ENCODE assay signal across 24 mouse cellular contexts in the genomic region with DNA sequence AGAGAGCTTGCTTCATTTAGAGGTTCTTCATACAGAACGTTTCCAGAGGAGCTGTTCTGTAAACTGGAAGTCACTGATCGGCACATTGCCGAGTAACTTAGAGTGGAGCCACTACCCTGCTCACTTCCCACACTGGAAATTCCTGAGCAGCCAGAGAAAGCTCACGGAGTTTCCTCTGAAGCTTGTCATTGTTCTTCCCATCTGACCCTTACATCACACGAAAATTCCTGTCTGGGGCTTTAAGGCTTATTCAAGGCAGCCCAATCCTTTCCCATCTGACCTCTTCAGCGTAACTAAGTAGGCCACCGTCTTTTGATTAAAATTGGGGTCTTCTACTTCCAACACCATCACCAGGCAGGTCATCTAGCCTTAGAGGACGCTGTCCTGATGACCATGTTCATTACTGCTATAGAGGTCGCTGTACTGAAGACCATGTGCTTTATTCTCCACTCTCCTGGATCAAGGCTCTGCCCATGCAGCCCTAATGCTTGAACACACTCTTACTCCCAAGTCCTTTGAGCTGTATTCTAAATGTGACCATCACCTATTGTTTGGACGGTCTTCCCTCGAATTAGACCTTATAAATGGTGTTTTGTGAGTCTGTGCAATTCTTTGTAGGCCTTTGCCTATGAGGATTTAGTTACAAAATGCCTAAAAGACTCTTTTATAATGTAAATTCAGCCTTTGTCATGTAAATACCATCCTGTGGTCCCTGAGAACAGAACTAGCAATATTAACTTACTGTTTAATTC. TPM values are rescaled to one million over a fixed set of nuclear protein-coding genes. Genes with fewer than 3 reads are reported as not detected.
DNase-seq lines count a peak whose midpoint lies in the region; ATAC-seq and TF ChIP-seq lines count a peak whose summit lies in the region.
"Had no signal": no experiment of that assay in that cellular context is flagged by ENCODE, and none has a peak within 500 bp of the region (broad histone marks: within the 10 kb centered on the region; RNA-seq: fewer than 3 reads in every experiment).

No protein-coding gene starts in this region.

- no peak overlapping the region for H3K4me2 ChIP-seq in midbrain, embryonic 11.5 days
- H3K4me2 ChIP-seq in midbrain, embryonic 14.5 days (ENCODE audit: low read length): no peak overlapping the region
- no peak overlapping the region for H3K4me2 ChIP-seq in forebrain, embryonic 13.5 days
- H3K4me2 ChIP-seq: embryonic facial prominence, embryonic 13.5 days; intestine, embryonic 15.5 days; limb, embryonic 15.5 days; stomach, embryonic 15.5 days had no signal

- H3K4me3 ChIP-seq in gastrocnemius, adult 2 months: no peak overlapping the region
- no peak overlapping the region for H3K4me3 ChIP-seq in midbrain, embryonic 11.5 days (ENCODE audit: low read depth, low read length)
- H3K4me3 ChIP-seq in midbrain, embryonic 14.5 days (replicated peaks; ENCODE audit: low read depth, low read length): no peak overlapping the region
- H3K4me3 ChIP-seq in forebrain, embryonic 13.5 days: no peak overlapping the region
- H3K4me3 ChIP-seq: embryonic facial prominence, embryonic 13.5 days; intestine, embryonic 15.5 days; limb, embryonic 15.5 days; stomach, embryonic 15.5 days had no signal

- H3K9me3 ChIP-seq in midbrain, embryonic 11.5 days (ENCODE audit: control insufficient read depth, low read length): no peaks in the 10 kb centered on the region
- H3K9me3 ChIP-seq in midbrain, embryonic 14.5 days (ENCODE audit: control insufficient read depth, low read length): no peaks in the 10 kb centered on the region
- no peaks in the 10 kb centered on the region for H3K9me3 ChIP-seq in forebrain, embryonic 13.5 days (replicated peaks)
- H3K9me3 ChIP-seq: embryonic facial prominence, embryonic 13.5 days; intestine, embryonic 15.5 days; limb, embryonic 15.5 days; stomach, embryonic 15.5 days had no signal

- peak overlapping the region; percentile 38 for H3K27ac ChIP-seq in gastrocnemius, adult 2 months
- no peak overlapping the region for H3K27ac ChIP-seq in midbrain, embryonic 11.5 days (ENCODE audit: low read depth, low read length)
- no peak overlapping the region for H3K27ac ChIP-seq in midbrain, embryonic 14.5 days (replicated peaks; ENCODE audit: low read depth, low read length)
- H3K27ac ChIP-seq in forebrain, embryonic 13.5 days: no peak overlapping the region
- H3K27ac ChIP-seq: embryonic facial prominence, embryonic 13.5 days; intestine, embryonic 15.5 days; kidney, postnatal 0 days; limb, embryonic 15.5 days; stomach, embryonic 15.5 days had no signal

- H3K27me3 ChIP-seq in midbrain, embryonic 11.5 days (ENCODE audit: control insufficient read depth, insufficient read depth, low read length): no peaks in the 10 kb centered on the region
- no peaks in the 10 kb centered on the region for H3K27me3 ChIP-seq in midbrain, embryonic 14.5 days (ENCODE audit: control insufficient read depth, insufficient read depth, low read length)
- peaks cover 6% of the 10 kb centered on the region; the same call in 1 of the 2 replicates for H3K27me3 ChIP-seq in forebrain, embryonic 13.5 days
- H3K27me3 ChIP-seq: CH12.LX; embryonic facial prominence, embryonic 13.5 days; intestine, embryonic 15.5 days; limb, embryonic 15.5 days; stomach, embryonic 15.5 days had no signal

- no peak for DNase-seq in gastrocnemius, adult 2 months
- DNase-seq in gastrocnemius, postnatal 14 days: no peak
- no peak for DNase-seq in midbrain, embryonic 11.5 days (ENCODE audit: low spot score, missing footprints)
- DNase-seq in midbrain, embryonic 14.5 days: no peak
- DNase-seq in lung, postnatal 36 days: peak; percentile 43
- DNase-seq: adrenal gland, adult 2 months; cerebellum, adult 2 months; gastrocnemius, postnatal 25 days; heart, postnatal 36 days; liver, postnatal 0 days; right cerebral cortex, adult 18-20 months; spleen, adult 18-20 months had no signal

- no peaks in the 10 kb centered on the region for H3K36me3 ChIP-seq in midbrain, embryonic 11.5 days (ENCODE audit: control insufficient read depth, insufficient read depth, low read length)
- no peaks in the 10 kb centered on the region for H3K36me3 ChIP-seq in midbrain, embryonic 14.5 days (ENCODE audit: control insufficient read depth, insufficient read depth, low read length)
- H3K36me3 ChIP-seq in forebrain, embryonic 13.5 days (ENCODE audit: poor library complexity, severe bottlenecking): no peaks in the 10 kb centered on the region
- H3K36me3 ChIP-seq: embryonic facial prominence, embryonic 13.5 days; intestine, embryonic 15.5 days; limb, embryonic 15.5 days; stomach, embryonic 15.5 days had no signal

- peaks cover 11% of the 10 kb centered on the region for H3K4me1 ChIP-seq in midbrain, embryonic 11.5 days (ENCODE audit: control insufficient read depth, insufficient read depth, low read length)
- H3K4me1 ChIP-seq in midbrain, embryonic 14.5 days (ENCODE audit: control insufficient read depth, insufficient read depth, low read length): 0 out of 2 replicates have a peak, but pooled peaks cover 3% of the 10 kb centered on the region
- peaks cover 27% of the 10 kb centered on the region for H3K4me1 ChIP-seq in forebrain, embryonic 13.5 days
- H3K4me1 ChIP-seq: intestine, embryonic 15.5 days; limb, embryonic 15.5 days; stomach, embryonic 15.5 days had no signal

- H3K9ac ChIP-seq in midbrain, embryonic 11.5 days (ENCODE audit: low read length): no peak overlapping the region
- no peak overlapping the region for H3K9ac ChIP-seq in midbrain, embryonic 14.5 days (replicated peaks; ENCODE audit: low read length)
- H3K9ac ChIP-seq in forebrain, embryonic 13.5 days: no peak overlapping the region
- H3K9ac ChIP-seq: embryonic facial prominence, embryonic 13.5 days; intestine, embryonic 15.5 days; limb, embryonic 15.5 days; liver, postnatal 0 days; stomach, embryonic 15.5 days had no signal

- ATAC-seq in midbrain, embryonic 11.5 days (ENCODE audit: low FRiP score): peak; percentile 47
- no peak for ATAC-seq in midbrain, embryonic 14.5 days (ENCODE audit: low FRiP score, low TSS enrichment)
- peak; percentile 65; the same call in 1 of the 2 replicates for ATAC-seq in forebrain, embryonic 13.5 days
- ATAC-seq in activated CD4-positive, CD25-positive, alpha-beta regulatory T cell, adult 4 months: no peak
- ATAC-seq in megakaryocyte, adult 5-6 weeks (ENCODE audit: poor library complexity, severe bottlenecking): no peak
- ATAC-seq: intestine, embryonic 15.5 days; liver, postnatal 0 days; Patski had no signal

- no peak for TF ChIP-seq CTCF in gastrocnemius, adult 2 months (IDR thresholded peaks at IDR 0.05)

- intact Hi-C loops in gastrocnemius, adult 2 months (cut with DNase I): no loop called here
- intact Hi-C loops in gastrocnemius, postnatal 14 days (cut with DNase I; ENCODE audit: low total_unique reads): no loop called here

- 41% methylated on average over 11 of the region's 11 CpGs for WGBS in midbrain, embryonic 11.5 days
- WGBS in midbrain, embryonic 14.5 days: 36% methylated on average over 11 of the region's 11 CpGs
- WGBS in forebrain, embryonic 13.5 days: 28% methylated on average over 11 of the region's 11 CpGs

RNA-seq across cellular contexts. Expression of a gene that starts 18.9 kb away (rescaled TPM):
- 1 to 10 TPM in 1 of 2 experiments, under 1 TPM in 1; 0.66 to 1.7 TPM for total RNA-seq in gastrocnemius, adult 2 months (2021)
- 1 to 10 TPM; 2.6 to 3.7 TPM for total RNA-seq in gastrocnemius, postnatal 14 days (2021)
- 0.25 and 0.31 TPM in 2 replicates for polyA plus RNA-seq in midbrain, embryonic 11.5 days (2014; fragmentation: Nextera tagmentation; extraction: Ambion mirVana)
- polyA plus RNA-seq in midbrain, embryonic 14.5 days (2014; fragmentation: Nextera tagmentation; extraction: Ambion mirVana): 0.49 and 0.59 TPM in 2 replicates
- polyA plus RNA-seq in forebrain, embryonic 13.5 days (2015; fragmentation: Nextera tagmentation; extraction: Ambion mirVana): 0.08 and 0.39 TPM in 2 replicates
- polyA plus RNA-seq in activated CD4-positive, CD25-positive, alpha-beta regulatory T cell, adult 4 months (2017; shearing (Covaris generic)): 10 to 100 TPM in 1 of 2 experiments, 1 to 10 TPM in 1; 8.3 to 11.5 TPM
- total RNA-seq in megakaryocyte, adult 5-6 weeks (2015): 0.43 TPM in 1 of 2 replicates, not detected in the other
- total RNA-seq in megakaryocyte, adult 5-6 weeks (2017): not detected in 2 replicates
- total RNA-seq: monocyte, adult 5-6 weeks had no signal
- polyA plus RNA-seq: cortical plate, adult 2 months; liver, postnatal 0 days; Patski had no signal

Comparison
In these comparisons a context has a peak if more than half of its experiments do, and no peak if none do; other contexts are left out.
1. ATAC-seq: peak in midbrain, embryonic 11.5 days (single experiment) and forebrain, embryonic 13.5 days (single experiment); none in midbrain, embryonic 14.5 days (single experiment), activated CD4-positive, CD25-positive, alpha-beta regulatory T cell, adult 4 months (single experiment) and megakaryocyte, adult 5-6 weeks (single experiment).